Mouse (Mus musculus): ENCODE measurements around the gene A630001G21Rik.

The A630001G21Rik gene

DNA sequence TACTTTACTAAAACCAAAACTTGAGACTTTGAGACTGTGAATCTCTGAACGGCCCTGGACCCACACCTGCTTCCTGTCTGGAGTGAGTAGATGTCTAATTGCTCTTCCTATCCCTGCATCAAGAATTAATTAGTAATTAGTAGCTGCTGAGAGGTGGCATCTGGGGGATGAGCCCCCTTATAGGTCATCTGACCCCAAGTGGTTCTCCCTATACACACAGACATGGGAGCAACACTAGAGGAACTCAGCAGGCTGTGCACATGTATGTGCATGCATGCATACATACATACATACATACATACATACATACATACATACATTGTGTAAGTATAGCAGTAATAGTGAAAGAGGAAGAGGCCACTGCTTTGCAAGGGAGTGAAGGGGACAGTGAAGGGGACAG, 43.9 kb downstream of the A630001G21Rik start:
- no peak for DNase-seq (ENCODE audit: low spot score)

GRCm38 (mm10) chr1:85732581-85732980, 45.9 kb downstream of the A630001G21Rik start:
- DNase-seq (ENCODE audit: low spot score): no peak

DNA sequence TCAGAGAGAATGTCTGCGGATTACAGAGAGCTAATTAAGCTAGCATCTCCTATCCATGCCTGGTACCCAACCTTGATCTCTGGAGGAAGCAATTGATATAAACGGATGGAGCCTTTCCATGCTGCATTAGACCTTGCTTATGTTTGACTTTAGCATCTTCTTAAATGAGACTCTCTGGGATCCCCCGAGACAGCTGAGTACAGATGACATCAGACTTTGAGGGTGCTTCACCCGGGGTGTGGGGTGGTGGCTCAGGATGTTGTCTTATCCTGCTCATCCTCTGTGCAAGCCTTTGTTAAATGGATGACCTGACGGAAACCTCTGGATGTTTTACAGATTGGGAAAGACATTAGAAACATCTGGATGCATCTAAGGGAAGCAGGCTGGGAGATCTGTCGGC, 48.0 kb downstream of the A630001G21Rik start:
- DNase-seq (ENCODE audit: low spot score): no peak

DNA sequence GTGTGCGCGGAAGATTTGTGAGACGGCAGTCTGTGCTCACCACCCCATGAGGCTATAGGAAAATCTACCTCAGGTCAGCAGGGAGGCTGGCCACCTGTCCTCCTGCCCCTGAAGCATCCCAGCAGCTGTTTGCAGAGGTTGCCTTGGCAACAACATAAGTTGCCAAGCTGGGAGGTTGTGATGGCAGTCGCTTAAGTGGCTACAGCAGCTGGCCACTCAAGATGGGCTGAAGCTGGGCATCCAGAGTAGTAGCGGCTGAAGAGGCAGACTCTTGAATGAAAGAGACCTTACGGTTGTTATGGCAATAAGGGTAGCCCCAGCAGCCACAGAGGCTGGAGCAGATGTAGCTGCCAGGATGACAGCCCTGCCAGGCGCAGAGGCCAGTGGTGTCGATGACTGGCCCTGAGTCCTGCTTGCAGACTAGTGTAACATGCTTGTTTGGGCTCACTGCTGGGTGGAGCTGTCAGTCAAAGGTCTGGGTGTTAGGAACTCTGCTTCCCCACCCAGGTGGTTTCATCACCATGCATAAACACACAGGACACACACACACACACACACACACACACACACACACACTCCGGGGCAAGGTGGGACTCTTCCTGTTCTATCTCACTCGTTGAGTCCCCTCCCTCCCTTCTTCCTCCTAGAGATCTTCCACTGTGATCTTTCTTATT, 58.1 kb downstream of the A630001G21Rik start:
- no peak for DNase-seq (ENCODE audit: low spot score)

- DNase-seq (ENCODE audit: low spot score): no peak
Measured at GRCm38 (mm10) chr1:85719049-85719448, 59.4 kb downstream of the A630001G21Rik start.

GRCm38 (mm10) chr1:85716447-85717027, 61.9 kb downstream of the A630001G21Rik start:
- no peak for DNase-seq (ENCODE audit: low spot score)

DNA sequence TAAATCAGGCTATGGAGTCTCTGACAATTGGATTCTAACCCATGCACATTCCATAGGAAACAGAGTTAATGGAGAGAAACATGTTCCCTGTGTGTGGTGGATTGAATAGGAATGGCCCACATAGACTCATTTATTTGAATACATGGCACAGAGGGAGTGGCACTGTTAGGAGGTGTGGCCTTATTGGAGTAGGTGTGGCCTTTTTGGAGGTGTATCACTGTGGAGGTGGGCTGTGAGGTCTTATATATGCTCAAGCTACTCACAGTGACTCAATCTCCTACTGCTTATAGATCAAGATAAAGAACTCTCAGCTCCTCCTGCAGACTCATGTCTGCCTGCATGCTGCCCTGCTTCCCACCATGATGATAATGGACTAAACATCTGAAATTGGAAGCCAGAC, 63.9 kb downstream of the A630001G21Rik start:
- no peak for DNase-seq (ENCODE audit: low spot score)

DNA sequence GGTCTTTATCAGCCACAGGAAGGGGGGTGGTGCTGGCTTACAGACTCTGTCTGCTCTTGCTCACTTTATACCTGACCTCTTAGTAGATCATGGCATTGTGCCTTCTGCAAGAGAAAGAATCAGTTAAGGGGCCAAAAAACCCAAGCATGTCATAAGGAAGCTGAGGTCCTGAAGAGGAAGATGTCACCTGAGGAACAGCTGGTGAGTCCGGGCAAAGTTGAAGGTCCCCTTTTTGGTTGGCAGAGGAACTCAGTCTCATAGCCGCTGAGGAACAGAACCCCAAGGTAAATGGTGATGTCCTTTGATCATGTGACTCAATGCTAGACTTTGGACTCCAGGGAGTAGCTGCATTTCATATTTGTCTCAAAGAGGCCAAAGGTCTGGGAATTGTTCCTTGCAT, 71.7 kb downstream of the A630001G21Rik start:
- DNase-seq (ENCODE audit: low spot score): no peak

DNA sequence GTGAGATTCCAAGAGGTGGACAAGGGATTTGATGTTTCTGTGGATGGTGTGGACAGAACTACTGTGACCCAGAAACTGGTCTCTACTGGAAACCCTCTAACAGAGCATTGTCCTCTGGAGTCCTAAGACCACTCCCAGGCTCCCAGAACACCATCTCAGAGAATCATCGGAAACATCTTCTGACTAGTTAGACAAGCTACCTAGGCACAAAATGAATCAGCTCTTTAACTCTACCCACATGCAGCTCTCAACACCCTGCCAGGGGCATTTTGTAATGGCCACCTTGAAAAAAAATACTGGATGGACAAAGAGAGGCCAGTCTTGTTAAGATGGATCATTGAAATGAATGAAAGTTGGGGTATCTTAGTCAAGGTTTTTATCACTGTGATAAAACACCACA, 72.9 kb downstream of the A630001G21Rik start:
- no peak for DNase-seq (ENCODE audit: low spot score)

- DNase-seq (ENCODE audit: low spot score): peak; percentile 56
Measured at GRCm38 (mm10) chr1:85703245-85704186, 74.9 kb downstream of the A630001G21Rik start.

DNA sequence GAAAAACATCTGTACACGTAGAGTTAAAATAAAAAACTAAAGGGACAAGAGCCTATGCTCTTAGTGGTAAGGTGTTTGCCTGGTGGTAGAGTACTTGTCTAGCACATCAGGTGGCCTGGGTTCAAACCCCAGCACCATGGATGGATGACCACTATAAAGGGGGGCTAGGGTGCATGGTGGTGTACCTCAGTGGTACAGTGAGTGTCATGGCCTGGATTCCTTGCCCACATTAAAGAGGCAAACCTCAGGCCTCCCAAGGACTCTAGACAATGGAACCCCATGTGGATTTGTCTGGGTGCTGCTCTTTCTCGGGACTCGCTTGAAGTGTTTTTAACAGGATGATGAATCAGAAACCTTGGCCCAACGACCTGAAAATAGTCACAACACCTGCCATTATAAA, 75.9 kb downstream of the A630001G21Rik start:
- DNase-seq (ENCODE audit: low spot score): no peak

DNA sequence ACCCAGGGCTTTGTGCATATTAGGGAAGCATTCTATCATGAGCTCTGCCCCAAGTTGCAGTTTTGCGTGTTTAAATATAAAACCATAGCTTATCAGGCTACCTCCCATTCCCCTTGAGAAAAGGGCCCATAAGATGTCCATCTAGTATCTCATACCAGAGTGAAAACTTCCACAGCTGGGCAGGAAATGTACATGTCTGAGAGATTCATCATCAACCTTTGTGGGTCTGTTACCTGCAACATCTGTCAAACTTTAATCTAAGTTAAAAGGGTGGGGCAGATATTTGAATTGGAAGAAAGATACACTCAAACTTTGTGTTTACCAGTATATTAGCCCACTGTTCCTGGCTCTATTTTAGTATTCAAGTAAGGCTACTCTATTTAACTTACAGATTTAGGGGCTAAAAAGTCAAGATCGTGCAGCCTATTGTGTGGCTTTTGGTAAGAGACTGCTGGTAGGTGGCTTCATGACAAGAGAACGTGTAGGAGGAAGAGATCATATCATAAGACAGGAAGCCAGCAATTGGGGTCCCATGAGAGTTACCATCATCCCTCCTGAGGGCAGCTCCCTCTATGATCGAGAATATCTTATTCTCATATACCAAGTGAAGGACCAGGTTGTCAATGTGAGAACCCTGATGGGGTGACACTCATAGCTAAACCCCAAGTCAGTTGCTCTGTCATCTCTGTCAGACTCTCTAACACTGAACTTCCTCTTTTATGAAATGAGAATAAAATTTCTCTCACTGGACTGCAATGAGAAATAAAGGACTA, 80.5 kb downstream of the A630001G21Rik start:
- no peak for DNase-seq (ENCODE audit: low spot score)

GRCm38 (mm10) chr1:85695646-85696045, 82.8 kb downstream of the A630001G21Rik start:
- no peak for DNase-seq (ENCODE audit: low spot score)

DNA sequence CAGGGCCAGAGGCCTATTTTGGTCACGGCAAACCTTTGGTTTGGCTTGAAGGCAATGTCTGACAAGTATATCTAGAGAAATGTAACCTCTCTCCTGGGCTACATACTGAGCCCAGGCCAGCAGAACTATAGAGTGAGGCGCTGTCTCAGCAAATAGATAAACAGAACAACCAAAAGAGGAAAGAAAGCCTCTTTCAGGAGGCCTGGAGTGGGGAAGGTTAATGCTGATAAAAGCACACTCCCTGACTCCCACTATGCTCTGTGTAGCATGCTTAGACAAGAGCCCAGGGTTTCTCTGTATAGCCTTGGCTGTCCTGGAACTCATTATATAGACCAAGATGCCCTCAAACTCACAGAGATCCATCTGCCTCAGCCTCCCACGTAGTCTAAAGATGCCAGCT, 85.2 kb downstream of the A630001G21Rik start:
- DNase-seq (ENCODE audit: low spot score): no peak

- no peak for DNase-seq (ENCODE audit: low spot score)
Measured at GRCm38 (mm10) chr1:85692281-85692680, 86.2 kb downstream of the A630001G21Rik start.

GRCm38 (mm10) chr1:85690544-85690943, 87.9 kb downstream of the A630001G21Rik start:
- DNase-seq (ENCODE audit: low spot score): no peak

DNA sequence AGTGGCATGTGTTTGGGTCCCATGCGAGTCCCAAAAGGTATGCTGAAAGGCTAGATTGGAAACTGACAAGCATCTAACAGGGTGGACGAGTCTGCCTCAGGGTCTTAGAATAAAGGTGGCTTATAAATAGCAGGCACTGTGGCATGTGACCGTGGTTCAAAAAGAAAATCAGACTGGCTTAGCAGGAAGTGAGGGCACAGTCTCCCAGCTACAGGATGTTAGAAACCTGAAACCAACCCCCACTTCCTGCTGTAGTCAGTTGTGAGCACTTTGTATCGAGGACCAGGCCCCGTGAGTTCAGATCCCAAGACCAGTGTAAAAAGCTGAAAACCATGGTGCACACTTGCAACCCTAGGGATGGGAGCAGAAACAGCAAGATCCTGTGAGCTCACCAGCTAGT, 91.1 kb downstream of the A630001G21Rik start:
- DNase-seq (ENCODE audit: low spot score): no peak

DNA sequence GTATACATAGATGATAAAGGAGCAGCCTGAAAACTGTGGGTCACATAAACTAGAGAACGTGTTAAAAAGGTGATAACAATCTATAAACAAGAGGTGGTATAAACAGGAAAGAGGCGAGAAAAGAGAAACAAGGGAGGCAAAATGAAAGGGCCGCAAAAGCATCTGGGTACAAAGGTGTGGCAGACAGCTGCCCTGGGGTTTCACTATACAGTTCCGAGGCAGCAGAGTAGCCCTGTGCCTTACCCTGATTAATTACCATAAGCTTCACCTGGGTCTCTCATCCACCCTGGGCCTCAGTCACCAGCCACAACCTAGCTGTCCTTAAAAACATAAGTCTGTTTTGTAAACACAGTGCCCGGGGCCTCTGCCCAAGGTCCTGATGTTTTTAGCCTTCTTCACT, 91.8 kb downstream of the A630001G21Rik start:
- no peak for DNase-seq (ENCODE audit: low spot score)

- DNase-seq (ENCODE audit: low spot score): no peak
Measured at GRCm38 (mm10) chr1:85680226-85680625, 98.2 kb downstream of the A630001G21Rik start.

Data from layer of hippocampus, adult 9-10 months (tissue).